Mouse (Mus musculus) erythroblast, embryonic 14.5 days (primary cell): ENCODE measurements around the gene Nfix.

Experiments used
- GATA1 ChIP-seq: IDR thresholded peaks from 2 replicates; pipeline ENCODE4 v1.6.1; 2012; ENCODE audit warnings: low read length, inconsistent platforms, mixed read lengths
- TAL1 ChIP-seq: IDR thresholded peaks from 3 replicates; pipeline ENCODE4 v1.6.1; 2012; ENCODE audit warnings: low read length, inconsistent platforms, mixed read lengths

GRCm38 (mm10) chr8:84759126-84759525, 41.0 kb downstream of the Nfix start:
- TF ChIP-seq GATA1 (no peak), TAL1 (no peak)
